Mouse (Mus musculus) stomach, embryonic 16.5 days (tissue): Measurements from ENCODE around the gene Rpain. TPM values are rescaled to one million over a fixed set of nuclear protein-coding genes. Genes with fewer than 3 reads are reported as not detected.
A peak's percentile ranks its signal among the peaks of the same experiment; 100 is the strongest.

Experiments
- ATAC-seq: fragments of 200-750 bp; cut with Nextera tagmentation; 2 replicates; pipeline ENCODE4 v1.8.0; 2017; ENCODE audit warnings: moderate number of reproducible peaks, moderate TSS enrichment; ENCODE audit not compliant: insufficient read depth, low FRiP score
- H3K27ac ChIP-seq: fragments of 300-500 bp; sonication (generic); 2 replicates; pipeline ENCODE4 v1.5.1; 2014; ENCODE audit warnings: low read length
- H3K27me3 ChIP-seq: fragments of 300-500 bp; sonication (generic); 2 replicates; pipeline ENCODE4 v1.6.1; 2014; ENCODE audit warnings: low read length, control low read depth, mixed read lengths; ENCODE audit not compliant: control insufficient read depth, insufficient read depth
- H3K36me3 ChIP-seq: fragments of 300-500 bp; sonication (generic); 2 replicates; pipeline ENCODE4 v1.6.1; 2014; ENCODE audit warnings: low read length; ENCODE audit not compliant: control insufficient read depth, insufficient read depth
- H3K4me1 ChIP-seq: fragments of 300-500 bp; sonication (generic); 2 replicates; pipeline ENCODE4 v1.6.1; 2014; ENCODE audit warnings: low read length, control low read depth, mixed read lengths; ENCODE audit not compliant: control insufficient read depth, insufficient read depth
- H3K4me2 ChIP-seq: fragments of 300-500 bp; sonication (generic); 2 replicates; pipeline ENCODE4 v1.6.1; 2014; ENCODE audit warnings: low read depth, low read length, mixed read lengths
- H3K4me3 ChIP-seq: fragments of 300-500 bp; sonication (generic); replicated peaks from 2 replicates; pipeline ENCODE4 v1.5.1; 2014; ENCODE audit warnings: mild to moderate bottlenecking, low read length
- H3K9ac ChIP-seq: fragments of 300-500 bp; sonication (generic); 2 replicates; pipeline ENCODE4 v1.6.1; 2014; ENCODE audit warnings: low read length
- H3K9me3 ChIP-seq: fragments of 300-500 bp; sonication (generic); replicated peaks from 2 replicates; pipeline ENCODE4 v1.6.1; 2016; ENCODE audit warnings: low read length, control low read depth; ENCODE audit not compliant: control insufficient read depth
- WGBS: fragments of 180-500 bp; shearing (Covaris S2); extraction: QIAGEN DNeasy Blood & Tissue Kit; methylation state at CpG from one replicate; pipeline ENCODE4 v1.1.7; 2014; 5-methylcytosine and 5-hydroxymethylcytosine counted together
- polyA plus RNA-seq: library from polyadenylated mRNA; unstranded; fragments of >200 nt; fragmentation: Nextera tagmentation; extraction: Ambion mirVana; gene quantifications from 2 replicates; pipeline ENCODE4 v1.2.1, GENCODE M21; 2015

Gene Rpain
- 66.1 and 72.2 TPM in 2 replicates for polyA plus RNA-seq

- Histone ChIP-seq H3K27me3 (no peaks in the 10 kb centered on the region), H3K9ac (peak within 1 kb of the TSS; percentile 84), H3K9me3 (no peaks in the 10 kb centered on the region), H3K4me2 (peak within 1 kb of the TSS; percentile 95), H3K27ac (peak within 1 kb of the TSS; percentile 91), H3K4me3 (peak within 1 kb of the TSS; percentile 73), H3K36me3 (peaks cover 10% of the 10 kb centered on the region), H3K4me1 (peaks cover 16% of the 10 kb centered on the region)
- peak; percentile 98 for ATAC-seq
- under 1% methylated on average over 43 of the region's 43 CpGs for WGBS
These were observed at the start of gene Rpain, which contains the start of gene Nup88 for GRCm38 (mm10) chr11:70969821-70970559. Gene Rpain (plus strand): TSS chr11:70970213. Gene Nup88 (minus strand): TSS chr11:70969973.

- Histone ChIP-seq H3K27ac (no peak overlapping the region), H3K4me3 (no peak overlapping the region), H3K9me3 (no peaks in the 10 kb centered on the region), H3K36me3 (peaks cover 6% of the 10 kb centered on the region; the same call in 1 of the 2 replicates), H3K4me1 (no peaks in the 10 kb centered on the region), H3K9ac (no peak overlapping the region), H3K27me3 (no peaks in the 10 kb centered on the region), H3K4me2 (no peak overlapping the region)
- WGBS, result 77% methylated on average over 5 of the region's 5 CpGs
- no peak for ATAC-seq
These were observed 38.6 kb upstream of the Rpain start for GRCm38 (mm10) chr11:70931461-70931860.

- Histone ChIP-seq H3K4me1 (no peaks in the 10 kb centered on the region), H3K4me2 (no peak overlapping the region), H3K9ac (no peak overlapping the region), H3K36me3 (peaks cover 4% of the 10 kb centered on the region; the same call in 1 of the 2 replicates), H3K9me3 (no peaks in the 10 kb centered on the region), H3K27ac (no peak overlapping the region), H3K4me3 (no peak overlapping the region), H3K27me3 (no peaks in the 10 kb centered on the region)
- ATAC-seq, result no peak
- WGBS, result 90% methylated on average over 7 of the region's 7 CpGs
These were observed 34.7 kb upstream of the Rpain start for GRCm38 (mm10) chr11:70935316-70935715.

- H3K4me1 ChIP-seq, result no peaks in the 10 kb centered on the region
- 94% methylated on average over 1 of the region's 1 CpGs for WGBS
These were observed 27.4 kb upstream of the Rpain start for GRCm38 (mm10) chr11:70942596-70942995.

GRCm38 (mm10) chr11:70943651-70944050 is 26.4 kb upstream of the Rpain start:
- Histone ChIP-seq H3K27ac (no peak overlapping the region), H3K9ac (no peak overlapping the region), H3K4me3 (no peak overlapping the region), H3K4me2 (no peak overlapping the region), H3K27me3 (no peaks in the 10 kb centered on the region), H3K4me1 (no peaks in the 10 kb centered on the region), H3K36me3 (peaks cover 34% of the 10 kb centered on the region), H3K9me3 (no peaks in the 10 kb centered on the region)
- ATAC-seq, result no peak
- 87% methylated on average over 7 of the region's 7 CpGs for WGBS

More at GRCm38 (mm10) chr11:70942596-70942995, 27.4 kb upstream of the Rpain start:
- peaks cover 32% of the 10 kb centered on the region for H3K36me3 ChIP-seq
- H3K4me3 ChIP-seq, result no peak overlapping the region
- ATAC-seq, result no peak
- no peak overlapping the region for H3K9ac ChIP-seq
- H3K4me2 ChIP-seq, result no peak overlapping the region
- H3K27me3 ChIP-seq, result no peaks in the 10 kb centered on the region
- no peak overlapping the region for H3K27ac ChIP-seq
- H3K9me3 ChIP-seq, result no peaks in the 10 kb centered on the region

- H3K27ac ChIP-seq, result no peak overlapping the region
- peaks cover 40% of the 10 kb centered on the region for H3K36me3 ChIP-seq
- no peaks in the 10 kb centered on the region for H3K9me3 ChIP-seq
- no peak for ATAC-seq
- WGBS, result 82% methylated on average over 4 of the region's 4 CpGs
- H3K4me2 ChIP-seq, result no peak overlapping the region
- H3K27me3 ChIP-seq, result no peaks in the 10 kb centered on the region
- H3K9ac ChIP-seq, result no peak overlapping the region
- H3K4me1 ChIP-seq, result no peaks in the 10 kb centered on the region
- no peak overlapping the region for H3K4me3 ChIP-seq
These were observed 24.8 kb upstream of the Rpain start for GRCm38 (mm10) chr11:70944935-70945817.

GRCm38 (mm10) chr11:70954711-70955110 is 15.3 kb upstream of the Rpain start:
- WGBS, result 94% methylated on average over 4 of the region's 4 CpGs
- Histone ChIP-seq H3K4me2 (no peak overlapping the region), H3K9me3 (no peaks in the 10 kb centered on the region), H3K4me1 (no peaks in the 10 kb centered on the region), H3K27me3 (no peaks in the 10 kb centered on the region), H3K36me3 (peaks cover 37% of the 10 kb centered on the region), H3K9ac (no peak overlapping the region), H3K27ac (no peak overlapping the region), H3K4me3 (no peak overlapping the region)
- ATAC-seq, result no peak

GRCm38 (mm10) chr11:70960786-70961554 is 9.0 kb upstream of the Rpain start:
- H3K36me3 ChIP-seq, result peaks cover 38% of the 10 kb centered on the region
- H3K27ac ChIP-seq, result no peak overlapping the region
- H3K4me3 ChIP-seq, result no peak overlapping the region
- H3K4me2 ChIP-seq, result no peak overlapping the region
- H3K9ac ChIP-seq, result no peak overlapping the region
- no peaks in the 10 kb centered on the region for H3K4me1 ChIP-seq
- no peak for ATAC-seq
- WGBS, result 81% methylated on average over 5 of the region's 5 CpGs
- H3K27me3 ChIP-seq, result no peaks in the 10 kb centered on the region
- no peaks in the 10 kb centered on the region for H3K9me3 ChIP-seq
